Mouse (Mus musculus): ENCODE data around the gene Rrp12.

GRCm38 (mm10) chr19:41821436-41821835 lies 74.5 kb downstream of the Rrp12 start:
- TF ChIP-seq POLR2A (IDR thresholded peaks at IDR 0.05; ENCODE audit: borderline replicate concordance, low read depth, low read length), result no peak
- no peak for TF ChIP-seq CTCF (IDR thresholded peaks at IDR 0.05; ENCODE audit: low read depth, low read length)
